Mouse (Mus musculus) adrenal gland, adult 18-20 months (tissue): Measurements from ENCODE around the gene Gpr25. TPM values are rescaled to one million over a fixed set of nuclear protein-coding genes. Genes with fewer than 3 reads are reported as not detected.

Experiments
- DNase-seq, 2 experiments: peaks; one replicate each; pipeline ENCODE4 v3.0.0; 2021 to 2022; ENCODE audit warnings: low spot score in 2 of 2
- total RNA-seq, 2 experiments: library from RNA; stranded (reverse); gene quantifications; 1 replicate in 1 of 2; 2 replicates in 1 of 2; pipeline ENCODE4 v1.2.3; 2021

Gpr25 gene
- total RNA-seq, 2 experiments from 2014 or later: not detected

- DNase-seq: peak; percentile 12 to 33
Observed at GRCm38 (mm10) chr1:136233892-136234594, 26.6 kb downstream of the Gpr25 start, which contains the start of gene Inava. Gene Inava (minus strand): TSS chr1:136234264.

GRCm38 (mm10) chr1:136232986-136233790 lies 27.5 kb downstream of the Gpr25 start:
- no peak for DNase-seq

DNA sequence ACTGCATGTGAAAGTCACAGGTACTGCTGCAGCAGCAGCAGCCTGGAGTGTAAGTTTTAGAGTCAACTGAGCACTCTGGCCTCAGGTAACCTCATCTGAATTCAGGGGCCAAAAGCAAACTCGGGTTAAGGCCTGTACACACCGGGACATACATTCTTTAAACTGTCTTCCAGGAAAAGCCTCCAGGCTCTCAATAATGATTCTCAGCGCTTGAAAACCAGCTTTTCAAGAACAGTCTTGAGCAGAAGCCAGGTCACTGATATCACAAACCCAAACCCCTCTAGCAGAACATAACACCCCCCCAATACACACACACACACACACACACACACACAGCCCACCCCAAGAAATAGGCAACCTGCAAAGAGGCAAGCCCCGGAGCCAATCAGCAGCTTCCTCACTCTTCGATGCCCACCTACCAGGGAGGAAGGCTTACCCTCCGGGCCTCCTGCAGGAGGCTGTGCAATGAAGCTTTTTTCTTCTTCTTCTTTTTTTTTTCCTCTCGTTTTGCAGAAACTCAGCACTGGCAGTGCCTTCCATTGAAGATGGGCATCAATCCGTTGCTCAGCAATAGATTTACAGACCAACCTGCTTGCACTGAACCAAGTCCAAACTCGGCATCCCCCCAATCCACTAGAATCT lies 28.3 kb downstream of the Gpr25 start:
- DNase-seq: no peak

DNA sequence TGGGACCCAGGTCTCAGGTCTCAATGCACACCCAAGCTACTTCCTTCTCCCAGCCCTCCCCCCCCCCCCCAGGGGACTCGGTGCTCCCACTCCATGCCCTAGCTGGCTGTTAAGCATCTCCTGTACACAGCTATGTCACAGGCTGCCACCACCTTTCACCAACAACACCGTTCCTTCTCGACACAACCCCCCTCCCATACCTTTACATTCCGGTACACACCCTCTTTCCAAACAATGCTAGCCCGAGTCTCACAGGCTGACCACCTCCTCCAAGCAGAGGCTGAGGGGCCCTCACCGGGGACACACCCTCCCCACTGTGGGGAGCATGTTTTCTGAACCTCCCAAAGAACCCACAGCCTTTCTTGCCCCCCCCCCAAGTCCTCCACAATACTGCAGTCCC lies 29.1 kb downstream of the Gpr25 start:
- DNase-seq: no peak

- no peak for DNase-seq
Observed at GRCm38 (mm10) chr1:136230201-136230600, 30.5 kb downstream of the Gpr25 start.

DNA sequence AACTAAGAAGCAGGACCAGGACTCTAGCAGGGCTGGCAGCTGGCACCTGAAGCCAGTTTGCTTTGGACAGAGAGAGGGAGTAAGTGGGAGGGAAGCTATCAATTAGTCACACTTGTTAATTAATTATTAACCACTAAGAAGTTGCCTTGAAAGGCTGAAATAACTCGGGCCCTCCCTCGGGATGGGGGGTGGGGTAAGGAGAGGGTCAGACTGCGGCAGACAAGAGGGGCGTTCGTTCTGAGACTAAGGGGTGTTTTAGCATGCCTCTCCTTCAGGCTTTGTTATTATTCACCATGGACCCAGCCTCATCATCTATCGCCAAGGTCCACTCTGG lies 31.7 kb downstream of the Gpr25 start:
- no peak for DNase-seq

DNA sequence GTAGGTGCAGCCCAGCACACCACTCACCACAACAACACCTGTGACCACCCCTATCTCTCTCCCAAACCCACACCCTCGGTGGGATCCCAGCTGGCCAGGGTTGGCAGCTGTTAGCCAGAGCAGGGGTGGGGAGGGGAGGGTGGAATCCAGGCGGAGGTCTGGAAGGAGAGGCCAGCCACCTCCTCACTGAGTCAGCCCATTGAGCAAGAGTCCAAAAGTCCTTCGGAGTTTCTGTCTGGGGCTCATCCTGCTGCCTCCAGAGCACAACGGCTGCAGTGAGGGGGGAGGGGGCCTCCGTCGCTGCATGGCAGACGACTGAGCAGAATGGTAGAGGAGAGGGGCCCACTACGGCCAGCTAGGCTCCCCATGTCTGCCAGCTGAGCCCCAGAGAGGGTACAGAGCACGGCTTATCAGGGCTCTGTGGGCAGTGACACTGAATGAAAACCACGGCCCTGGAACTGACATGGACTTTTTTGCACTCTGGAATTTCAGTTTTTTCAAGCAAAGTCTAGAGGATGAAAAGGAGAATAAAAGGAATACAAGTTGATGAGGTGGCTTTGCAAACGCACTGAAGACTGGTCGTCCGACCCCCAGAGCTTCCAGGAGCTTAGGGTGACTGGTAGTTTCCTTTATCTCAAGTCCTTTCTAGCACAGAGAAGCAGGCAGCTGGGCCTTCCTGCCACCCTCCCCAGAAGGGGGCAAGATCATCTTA lies 32.2 kb downstream of the Gpr25 start:
- peak in 1 of 2 experiments; percentile 45 for DNase-seq

- DNase-seq: peak in 1 of 2 experiments; percentile 59
Observed at GRCm38 (mm10) chr1:136227870-136228269, 32.8 kb downstream of the Gpr25 start.

DNA sequence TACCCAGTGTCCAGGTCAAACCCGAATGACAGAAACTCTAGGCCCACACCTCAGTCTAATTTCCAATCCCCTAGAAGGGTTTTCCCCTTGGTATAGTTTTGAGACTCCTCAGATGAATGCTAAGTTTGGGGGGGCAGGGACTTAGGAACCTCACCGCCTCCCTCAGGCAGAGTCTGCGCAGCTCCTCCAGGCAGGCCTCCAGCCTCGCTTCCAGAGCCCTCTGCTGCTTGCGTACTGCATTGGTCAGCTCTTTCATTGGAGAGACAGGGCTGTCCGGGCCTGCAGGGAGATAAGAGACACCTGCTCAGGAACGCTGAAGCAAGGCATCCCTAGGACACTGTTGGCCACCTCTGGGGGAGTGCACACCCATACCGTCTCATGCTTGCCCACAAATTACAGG lies 34.0 kb downstream of the Gpr25 start:
- DNase-seq: no peak

- no peak for DNase-seq
Observed at GRCm38 (mm10) chr1:136225846-136226245, 34.8 kb downstream of the Gpr25 start.

- DNase-seq: no peak
Observed at GRCm38 (mm10) chr1:136223758-136224342, 36.8 kb downstream of the Gpr25 start.

DNA sequence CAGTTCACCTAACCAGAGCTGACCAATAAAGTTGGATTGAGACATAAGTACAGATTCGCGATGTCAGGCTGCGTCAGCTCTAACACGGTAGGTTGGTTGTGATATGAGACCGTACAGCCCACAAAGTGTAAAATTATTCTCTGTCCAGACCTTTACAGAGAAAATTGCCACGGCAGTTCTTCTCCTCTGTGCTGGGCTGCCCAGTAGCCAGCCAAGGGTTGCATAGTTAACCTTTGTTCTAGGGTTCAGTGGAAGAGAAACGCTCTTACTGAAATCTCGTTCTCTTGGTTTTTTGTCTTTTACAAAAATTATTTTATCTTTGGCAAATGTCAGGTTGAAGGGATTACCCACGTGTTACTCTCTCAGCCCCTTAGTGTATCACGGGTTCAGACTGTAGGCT lies 38.3 kb downstream of the Gpr25 start:
- DNase-seq: no peak

DNA sequence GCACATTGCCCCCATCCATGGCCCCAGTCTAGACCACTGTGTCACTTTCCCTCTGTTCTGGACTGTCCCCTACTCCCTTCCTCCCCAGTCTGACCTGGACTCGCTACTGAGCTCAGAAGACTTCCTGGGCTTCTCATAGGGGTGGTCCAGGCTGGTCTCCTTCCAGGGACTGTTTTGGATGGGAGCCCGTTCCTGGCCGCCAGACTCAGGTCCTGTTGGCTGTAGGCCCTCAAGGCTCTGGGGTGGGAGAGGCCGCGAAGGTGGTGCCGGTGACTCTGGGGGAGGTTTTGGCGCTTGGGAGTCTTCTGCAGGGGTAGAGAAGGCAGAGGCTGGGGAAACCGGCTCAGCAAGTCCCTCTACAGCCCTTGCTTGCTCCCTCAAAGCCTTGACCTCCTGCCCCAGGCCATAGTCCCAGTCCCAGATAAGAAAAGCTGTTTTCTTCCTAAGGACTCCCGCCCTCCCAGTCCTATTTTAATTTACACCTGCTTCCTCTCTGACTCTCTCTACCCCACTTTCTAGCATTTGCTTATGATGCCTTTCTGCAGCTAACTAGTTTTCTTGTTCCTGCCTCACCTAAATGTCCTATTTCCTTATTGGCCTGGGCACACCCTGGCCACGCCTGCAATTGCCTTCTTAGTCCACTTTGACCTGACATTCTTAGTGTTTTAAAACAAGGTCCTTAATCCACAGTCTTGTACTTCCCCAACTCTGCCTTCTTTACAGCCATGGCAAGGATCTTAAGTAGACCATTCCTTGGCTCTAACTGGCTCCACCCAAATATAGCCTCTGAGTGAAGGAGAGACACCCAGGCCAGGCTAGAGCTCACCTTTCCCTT lies 40.4 kb downstream of the Gpr25 start:
- DNase-seq: no peak

GRCm38 (mm10) chr1:136214304-136214703 lies 46.4 kb downstream of the Gpr25 start:
- no peak for DNase-seq

DNA sequence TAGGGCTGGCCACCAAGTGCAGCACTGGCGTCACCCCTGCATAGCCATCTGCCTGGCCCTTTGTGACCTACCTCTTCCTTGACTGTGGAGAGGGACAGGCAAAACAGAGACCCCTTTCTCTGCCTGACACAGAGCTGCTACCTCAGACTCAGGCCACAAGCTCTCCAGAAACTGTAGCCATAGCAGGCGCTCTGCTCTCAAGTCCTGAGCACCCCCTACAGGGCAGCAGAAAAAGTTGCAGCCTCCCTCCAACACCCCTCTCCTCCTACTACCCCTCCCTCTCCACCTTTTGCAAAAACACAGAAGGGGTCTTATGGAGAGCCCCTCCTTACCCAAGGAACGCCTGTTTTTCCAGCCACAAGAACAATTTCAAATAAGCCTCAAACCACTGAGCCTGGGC lies 47.9 kb downstream of the Gpr25 start, which contains the start of gene Mroh3:
Mroh3 (minus strand) TSS at position 26 of the 400 bp plus-strand sequence.
- DNase-seq: no peak

Other genes with a start within 250 kb of the Gpr25 start
- gene Ascl5, start 210.1 kb downstream of the Gpr25 start, total RNA-seq: not detected
- gene Cacna1s, start 208.1 kb downstream of the Gpr25 start, total RNA-seq: under 1 TPM; 0.42 to 0.56 TPM
- gene Kif21b, start 129.5 kb downstream of the Gpr25 start, total RNA-seq: 1 to 10 TPM; 2.0 TPM
- not detected for gene Mroh3, start 48.0 kb downstream of the Gpr25 start, total RNA-seq
- under 1 TPM in 1 of 2 experiments, not detected in 1; 0.29 TPM for gene Inava, start 26.6 kb downstream of the Gpr25 start, total RNA-seq
- gene Camsap2, start 85.2 kb upstream of the Gpr25 start, total RNA-seq: 10 to 100 TPM; 42.3 to 42.6 TPM
- gene Ddx59, start 154.4 kb upstream of the Gpr25 start, total RNA-seq: 10 to 100 TPM; 10.3 to 12.4 TPM
- gene Kif14, start 205.5 kb upstream of the Gpr25 start, total RNA-seq: under 1 TPM; 0.23 to 0.48 TPM